Mouse (Mus musculus): ENCODE data around the gene Fhl3.

Gene Fhl3

GRCm38 (mm10) chr4:124700248-124700971, at the start of gene Fhl3:
Gene Fhl3 (plus strand): TSS chr4:124700701.
- DNase-seq = peak; percentile 88

GRCm38 (mm10) chr4:124652886-124653285, 47.6 kb upstream of the Fhl3 start:
- DNase-seq = peak; percentile 49

GRCm38 (mm10) chr4:124656518-124656853, 44.0 kb upstream of the Fhl3 start, which contains the start of gene Pou3f1:
Gene Pou3f1 (plus strand): TSS chr4:124656807.
- no peak for DNase-seq

- DNase-seq = peak; percentile 48
Observed at GRCm38 (mm10) chr4:124656854-124657650, 43.4 kb upstream of the Fhl3 start.

GRCm38 (mm10) chr4:124657781-124658180, 42.7 kb upstream of the Fhl3 start:
- DNase-seq = no peak

GRCm38 (mm10) chr4:124658412-124658851, 42.1 kb upstream of the Fhl3 start:
- no peak for DNase-seq

- DNase-seq = no peak
Observed at GRCm38 (mm10) chr4:124659251-124660217, 41.0 kb upstream of the Fhl3 start.

- no peak for DNase-seq
Observed at GRCm38 (mm10) chr4:124660603-124661002, 39.9 kb upstream of the Fhl3 start.

- no peak for DNase-seq
Observed at GRCm38 (mm10) chr4:124663034-124663433, 37.5 kb upstream of the Fhl3 start.

- DNase-seq = no peak
Observed at GRCm38 (mm10) chr4:124664185-124664584, 36.3 kb upstream of the Fhl3 start.

GRCm38 (mm10) chr4:124664604-124665003, 35.9 kb upstream of the Fhl3 start:
- no peak for DNase-seq

- DNase-seq = no peak
Observed at GRCm38 (mm10) chr4:124667476-124668033, 32.9 kb upstream of the Fhl3 start.

- DNase-seq = no peak
Observed at GRCm38 (mm10) chr4:124668078-124668477, 32.4 kb upstream of the Fhl3 start.

- peak; percentile 67 for DNase-seq
Observed at GRCm38 (mm10) chr4:124670232-124670631, 30.3 kb upstream of the Fhl3 start.

GRCm38 (mm10) chr4:124671583-124671982, 28.9 kb upstream of the Fhl3 start:
- no peak for DNase-seq

GRCm38 (mm10) chr4:124672347-124673320, 27.9 kb upstream of the Fhl3 start:
- DNase-seq = no peak

GRCm38 (mm10) chr4:124674334-124675032, 26.0 kb upstream of the Fhl3 start:
- no peak for DNase-seq

GRCm38 (mm10) chr4:124675037-124675436, 25.5 kb upstream of the Fhl3 start:
- peak; percentile 51 for DNase-seq

- DNase-seq = no peak
Observed at GRCm38 (mm10) chr4:124675958-124676357, 24.5 kb upstream of the Fhl3 start.

GRCm38 (mm10) chr4:124682270-124682669, 18.2 kb upstream of the Fhl3 start:
- DNase-seq = no peak

- no peak for DNase-seq
Observed at GRCm38 (mm10) chr4:124683474-124683873, 17.0 kb upstream of the Fhl3 start.

Data from kidney, adult 9 months (tissue).